Mouse (Mus musculus): Measurements from ENCODE around the gene Irf2.
"Not testable (repeated sequence)": the region's sequence is repeated elsewhere in the genome, so short reads cannot be mapped to it uniquely, and the experiment has no call there.

The Irf2 gene

DNA sequence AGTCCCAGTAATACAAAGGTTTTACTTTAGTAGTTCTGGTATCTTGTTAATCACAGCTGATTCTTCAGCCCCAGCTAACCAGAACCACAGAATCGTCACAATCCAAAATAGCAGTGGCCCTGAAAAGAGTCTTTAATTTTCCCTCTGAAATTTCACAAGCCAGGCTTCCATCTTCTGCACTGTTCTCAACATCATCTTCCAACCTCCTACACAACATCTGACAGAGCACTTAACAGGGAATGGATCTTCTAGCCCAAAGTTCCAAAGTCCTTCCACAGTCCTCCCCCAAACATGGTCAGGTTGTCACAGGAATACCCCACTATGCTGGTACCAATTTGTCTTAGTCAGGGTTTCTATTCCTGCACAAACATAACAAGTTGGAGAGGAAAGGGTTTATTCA, 9.9 kb upstream of the Irf2 start:
- not testable (repeated sequence) for DNase-seq

- DNase-seq = peak; percentile 70
Measured at GRCm38 (mm10) chr8:46732381-46732915, 7.1 kb upstream of the Irf2 start.

- peak; percentile 54 for DNase-seq
Measured at GRCm38 (mm10) chr8:46733603-46734002, 5.9 kb upstream of the Irf2 start.

DNA sequence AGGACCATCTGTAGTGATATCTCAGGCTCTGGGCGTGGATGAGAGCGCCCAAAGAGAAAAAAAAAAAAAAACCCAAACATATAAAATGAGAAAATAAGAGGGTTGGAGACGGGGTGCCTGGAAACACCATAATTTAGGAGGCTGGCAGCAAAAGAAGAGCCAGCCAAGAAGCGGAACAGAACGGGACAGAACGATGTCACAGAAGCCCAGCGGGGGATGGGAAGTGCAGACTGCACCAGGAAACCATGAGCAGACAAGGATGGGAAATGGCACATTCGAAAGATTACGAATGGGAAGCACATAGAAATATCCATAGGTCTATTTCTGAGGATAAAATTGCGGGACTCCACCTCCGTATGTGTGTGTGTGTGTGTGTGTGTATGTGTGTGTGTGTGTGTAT, 4.0 kb upstream of the Irf2 start:
- peak; percentile 81 for DNase-seq

GRCm38 (mm10) chr8:46736260-46736659, 3.3 kb upstream of the Irf2 start:
- DNase-seq = peak; percentile 61

- peak; percentile 95 for DNase-seq
Measured at GRCm38 (mm10) chr8:46737421-46737820, 2.1 kb upstream of the Irf2 start.

GRCm38 (mm10) chr8:46737907-46738306, 1.6 kb upstream of the Irf2 start:
- peak; percentile 92 for DNase-seq

GRCm38 (mm10) chr8:46738601-46739000, 931 bp upstream of the Irf2 start:
- peak; percentile 92 for DNase-seq

- peak; percentile 96 for DNase-seq
Measured at GRCm38 (mm10) chr8:46739956-46740512, 502 bp downstream of the Irf2 start.

DNA sequence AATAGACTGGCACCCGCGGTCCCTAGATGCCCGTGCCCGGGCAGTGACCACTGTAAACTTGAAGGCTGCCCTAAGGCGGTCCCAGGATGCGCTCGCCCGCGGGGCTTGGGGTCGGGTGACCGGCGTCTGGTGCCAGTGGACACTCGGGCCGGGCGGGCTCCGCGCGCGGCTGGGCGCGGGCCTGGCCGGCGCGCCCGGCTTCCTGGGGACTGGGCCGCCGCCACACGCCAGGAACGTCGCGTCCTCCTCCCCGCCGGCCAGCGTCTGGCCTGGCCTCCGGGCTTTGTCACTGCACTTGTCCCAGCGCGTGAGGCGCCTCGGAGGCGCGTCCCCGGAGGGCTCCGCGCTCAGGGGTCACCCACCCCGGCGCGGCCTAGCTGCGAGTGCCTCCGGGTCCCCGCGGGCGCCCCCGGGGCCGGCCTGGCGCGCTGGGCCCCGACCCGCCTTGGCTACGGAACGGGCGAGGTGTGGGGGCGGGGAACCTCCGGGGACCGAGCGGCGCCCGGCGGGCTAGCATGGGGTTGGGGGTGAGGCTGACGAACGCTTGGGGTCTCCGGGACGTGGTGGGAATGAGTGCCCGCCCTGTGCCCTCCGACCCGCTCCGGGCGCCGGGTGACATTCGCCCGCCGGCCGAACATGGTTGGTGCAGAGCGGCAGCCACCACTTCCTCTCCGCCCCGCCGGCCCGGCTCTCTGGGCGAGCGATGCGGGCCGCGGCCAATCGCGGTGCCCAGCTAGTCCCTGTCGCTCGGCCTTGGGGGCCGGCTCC, 1.2 kb downstream of the Irf2 start:
- peak; percentile 98 for DNase-seq

DNA sequence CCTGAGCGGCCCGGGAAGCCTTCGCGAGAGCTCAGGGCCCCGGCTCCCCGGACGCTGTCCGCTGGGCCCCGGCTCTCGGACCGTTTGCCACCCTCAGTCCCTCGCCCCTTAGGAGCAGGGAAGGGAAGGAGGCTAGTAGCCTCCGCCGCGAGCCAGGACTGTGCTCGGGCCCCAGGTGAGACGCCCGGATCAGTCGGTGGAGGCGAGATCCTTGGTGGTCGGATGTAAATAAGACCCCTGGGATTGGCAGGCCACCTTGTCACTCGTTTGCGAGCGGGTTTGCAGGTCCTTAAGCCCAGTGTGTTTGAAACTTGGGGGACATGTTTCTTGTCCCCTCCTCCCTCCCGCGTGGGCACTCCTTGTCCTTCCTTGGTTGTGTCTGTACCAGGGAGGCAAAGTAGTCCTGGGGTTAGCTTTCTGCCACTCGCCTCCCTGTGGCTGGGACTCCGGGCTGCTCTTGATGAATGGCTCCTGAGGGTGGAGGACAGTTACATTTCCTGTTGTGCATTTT, 1.8 kb downstream of the Irf2 start:
- DNase-seq = peak; percentile 97

DNA sequence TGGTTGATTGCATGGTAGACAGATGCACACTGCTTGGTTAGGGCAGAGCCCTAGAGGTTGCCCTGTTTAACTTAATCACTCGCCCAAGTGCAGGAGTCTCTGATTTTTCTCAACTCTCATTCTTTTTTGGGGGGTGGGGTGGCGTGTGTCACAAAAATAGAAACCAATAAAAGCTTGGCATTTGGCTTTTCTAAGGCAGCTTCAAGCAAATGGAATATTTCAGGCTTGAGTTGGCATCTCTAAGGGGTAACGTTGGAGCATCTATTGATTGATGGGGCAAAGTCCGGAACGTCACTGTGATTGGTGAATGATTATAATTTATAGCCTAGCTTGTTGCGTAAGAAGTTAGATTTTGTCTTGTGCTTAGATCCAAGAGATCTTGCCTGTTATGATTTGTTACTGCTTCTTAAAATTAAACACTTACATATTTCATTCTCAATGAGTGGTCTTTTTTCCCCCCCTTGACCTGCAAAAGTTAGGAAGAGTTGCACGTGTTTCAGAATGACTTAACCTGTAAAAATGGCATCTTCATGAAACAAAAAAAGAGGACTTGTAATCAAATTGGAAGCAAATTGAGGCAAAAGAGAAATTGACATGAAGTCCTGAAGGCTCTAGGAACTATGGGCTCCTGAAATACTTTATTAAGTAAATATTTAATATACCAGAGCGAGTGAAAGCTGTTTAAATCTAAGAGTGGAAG, 2.6 kb downstream of the Irf2 start:
- DNase-seq = no peak

- peak; percentile 68 for DNase-seq
Measured at GRCm38 (mm10) chr8:46742691-46743082, 3.2 kb downstream of the Irf2 start.

DNA sequence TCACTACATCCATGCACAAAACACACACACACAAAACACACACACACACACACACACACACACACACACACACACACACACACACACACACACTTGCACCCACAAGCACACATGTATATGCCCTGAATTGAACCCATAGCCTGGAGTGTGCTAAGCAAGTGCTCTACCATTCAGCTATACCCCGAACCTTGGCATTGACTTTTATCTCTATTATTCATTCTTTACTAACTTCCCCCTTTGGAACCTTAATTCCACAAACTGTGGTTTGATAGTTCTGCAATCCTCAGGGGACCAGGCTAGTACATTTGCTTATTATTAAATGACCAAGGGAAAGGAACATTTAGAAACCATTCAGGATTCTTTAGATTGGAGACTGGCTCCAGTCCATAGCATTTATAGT, 5.9 kb downstream of the Irf2 start:
- peak; percentile 27 for DNase-seq

- DNase-seq = peak; percentile 69
Measured at GRCm38 (mm10) chr8:46747311-46747980, 7.9 kb downstream of the Irf2 start.

DNA sequence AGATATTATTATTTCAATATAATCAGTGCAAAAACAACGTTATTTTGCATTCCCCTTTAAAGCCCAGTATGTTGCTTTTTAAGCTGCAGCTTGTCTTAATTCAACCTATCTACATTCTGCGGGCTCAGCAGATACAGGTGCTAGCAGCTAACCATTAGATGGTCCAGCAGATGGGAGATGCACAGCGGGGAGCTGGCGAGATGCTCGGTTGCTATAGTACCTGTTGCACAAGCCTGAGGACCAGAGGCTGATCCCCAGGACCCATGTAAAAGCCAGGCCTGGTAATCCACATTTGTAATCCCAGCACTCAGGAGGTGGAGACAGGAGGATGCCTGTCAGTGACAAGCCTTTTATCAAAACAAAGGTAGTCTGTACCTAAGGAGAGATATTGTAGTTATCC, 10.5 kb downstream of the Irf2 start:
- peak; percentile 60 for DNase-seq

- peak; percentile 66 for DNase-seq
Measured at GRCm38 (mm10) chr8:46750566-46750965, 11.0 kb downstream of the Irf2 start.

DNA sequence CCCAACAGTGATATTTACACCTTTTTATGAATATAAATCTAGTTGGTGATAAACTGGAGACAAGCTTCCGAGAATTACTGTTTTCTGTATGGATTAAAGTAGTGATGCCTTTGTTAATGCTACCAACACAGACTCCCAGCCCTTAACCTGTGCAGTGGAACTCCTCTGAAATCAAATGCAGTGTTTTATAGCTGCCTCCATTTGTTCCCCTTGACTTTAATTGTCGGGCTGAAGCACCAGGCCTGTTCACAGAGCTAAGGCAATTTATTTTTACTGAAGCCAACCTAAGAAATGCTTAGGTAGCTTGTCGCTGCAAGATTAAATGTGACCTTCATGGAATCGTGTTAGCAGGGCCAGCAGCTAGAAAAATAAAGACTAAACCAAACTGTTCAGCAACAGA, 11.6 kb downstream of the Irf2 start:
- DNase-seq = peak; percentile 58

DNA sequence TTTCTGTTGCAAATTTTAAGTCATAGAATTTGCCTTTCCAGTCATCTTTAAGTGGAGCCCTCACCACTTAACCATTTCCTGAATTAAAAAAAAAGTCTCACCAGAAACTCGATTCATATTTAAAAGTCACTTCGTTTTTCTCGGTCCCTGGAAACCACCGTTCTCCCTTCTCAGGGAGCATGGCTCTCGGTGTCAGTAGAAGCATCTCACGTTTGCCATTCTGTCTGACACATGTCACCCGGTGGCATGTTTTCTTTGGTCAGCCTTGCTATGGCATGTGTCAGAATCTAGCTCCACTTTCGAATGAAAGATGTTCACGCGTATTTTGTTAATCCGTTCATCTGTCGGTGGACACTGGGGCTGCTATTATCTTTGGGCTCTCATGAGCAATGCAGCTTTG, 13.5 kb downstream of the Irf2 start:
- DNase-seq = peak; percentile 46

GRCm38 (mm10) chr8:46754355-46754754, 14.8 kb downstream of the Irf2 start:
- DNase-seq = peak; percentile 71

GRCm38 (mm10) chr8:46755731-46756333, 16.3 kb downstream of the Irf2 start:
- peak; percentile 70 for DNase-seq

DNA sequence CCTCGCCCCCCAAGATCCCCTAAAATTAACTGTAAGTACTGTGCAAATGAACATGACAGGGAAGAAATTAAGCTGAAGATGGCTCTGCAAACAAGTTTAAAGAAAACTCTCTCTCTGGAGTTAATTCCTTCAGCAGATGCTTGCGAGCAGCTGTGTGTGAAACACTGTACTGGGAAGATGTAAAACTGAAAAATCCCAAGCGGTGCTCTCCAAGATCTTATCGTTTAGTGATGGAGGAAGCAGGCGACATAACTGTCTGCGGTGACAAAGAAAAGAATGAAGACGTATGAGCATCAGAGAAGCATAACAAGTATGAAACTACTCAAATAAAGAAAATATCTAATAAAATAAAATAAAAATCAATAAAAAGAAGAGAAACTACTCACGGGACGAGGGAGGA, 18.1 kb downstream of the Irf2 start:
- peak; percentile 66 for DNase-seq

- DNase-seq = peak; percentile 86
Measured at GRCm38 (mm10) chr8:46758131-46758530, 18.6 kb downstream of the Irf2 start.

Measured in heart, adult 11 months (tissue).